Mouse (Mus musculus): Measurements from ENCODE around the gene Baiap2l1. TPM values are rescaled to one million over a fixed set of nuclear protein-coding genes. Genes with fewer than 3 reads are reported as not detected.

The Baiap2l1 gene
- total RNA-seq, 2 experiments from 2014 or later: 0.85 to 0.88 TPM

- no peak for DNase-seq
Measured at GRCm38 (mm10) chr5:144256541-144256870, 101.4 kb downstream of the Baiap2l1 start.

- DNase-seq: peak; percentile 35 to 41
Measured at GRCm38 (mm10) chr5:144255632-144256540, 102.0 kb downstream of the Baiap2l1 start.

DNA sequence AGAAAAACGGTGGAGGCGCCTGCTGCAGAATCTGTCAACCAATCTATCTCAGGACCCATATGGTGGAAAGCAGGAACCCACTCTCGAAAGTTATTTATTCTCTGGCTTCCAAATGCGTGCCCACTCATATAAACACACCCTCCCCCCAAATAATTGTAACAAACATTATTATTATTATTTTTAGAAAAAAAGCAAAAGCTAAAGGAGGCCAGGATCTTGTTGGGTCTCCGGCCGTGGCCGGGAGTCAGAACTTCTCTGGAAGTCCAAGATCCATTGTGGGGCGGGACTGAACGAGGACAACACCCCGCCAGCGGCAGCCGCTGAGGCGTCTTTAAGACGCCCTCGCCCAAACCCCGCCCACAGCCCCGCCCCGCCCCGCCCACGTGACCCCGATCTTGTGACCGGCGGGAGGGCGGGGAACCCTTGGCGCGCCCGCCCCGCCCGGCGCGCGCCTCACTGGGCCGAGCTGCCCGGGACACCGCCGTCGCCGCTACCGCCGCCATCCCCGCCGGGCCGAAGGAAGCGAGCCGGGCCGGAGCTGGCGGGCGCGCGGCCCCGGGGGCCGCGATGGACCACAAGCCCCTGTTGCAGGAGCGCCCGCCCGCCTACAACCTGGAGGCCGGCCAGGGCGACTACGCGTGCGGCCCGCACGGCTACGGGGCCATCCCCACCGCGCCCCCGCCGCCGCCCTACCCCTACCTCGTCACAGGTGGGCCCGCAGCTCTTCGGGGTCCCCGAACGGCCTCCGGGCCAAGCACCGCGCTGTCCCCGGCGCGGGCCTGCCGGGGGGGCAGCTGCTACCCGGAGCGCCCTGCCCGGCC, 102.9 kb downstream of the Baiap2l1 start:
- DNase-seq: peak; percentile 72 to 73

- DNase-seq: no peak
Measured at GRCm38 (mm10) chr5:144254122-144254810, 103.6 kb downstream of the Baiap2l1 start.

- no peak for DNase-seq
Measured at GRCm38 (mm10) chr5:144253212-144253611, 104.7 kb downstream of the Baiap2l1 start.

DNA sequence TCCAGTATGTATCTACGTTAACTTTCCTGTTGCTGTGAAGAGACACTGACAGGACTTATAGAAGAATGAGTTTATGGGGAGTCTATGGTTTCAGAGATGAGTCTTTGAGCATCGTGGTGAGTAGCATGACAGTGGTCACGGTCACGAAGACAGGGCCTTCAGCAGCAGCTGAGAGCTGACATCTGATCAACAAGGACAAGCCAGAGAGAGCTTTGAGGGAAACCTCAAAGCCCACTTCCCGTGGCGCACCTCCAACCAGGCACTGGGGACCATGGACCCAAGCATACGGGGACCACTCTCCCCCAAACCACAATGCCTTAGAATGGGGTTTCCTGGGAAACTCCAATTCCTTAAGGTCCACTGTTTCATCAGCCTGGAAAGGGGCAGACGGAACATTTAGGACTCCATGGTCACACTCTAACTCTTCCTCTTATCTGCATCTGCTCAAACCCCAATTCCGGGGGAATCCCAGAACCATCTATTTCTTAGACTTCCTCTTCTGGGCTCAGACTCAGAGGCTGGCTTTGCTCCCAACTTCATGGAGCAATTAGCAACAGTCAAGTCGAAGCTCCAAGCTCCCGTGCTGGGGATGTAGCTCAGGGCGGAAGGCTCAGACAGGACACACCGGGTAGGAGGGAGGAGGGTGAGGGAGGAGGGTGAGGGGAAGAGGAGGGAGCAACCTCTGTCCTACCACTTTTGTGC, 105.9 kb downstream of the Baiap2l1 start:
- no peak for DNase-seq

DNA sequence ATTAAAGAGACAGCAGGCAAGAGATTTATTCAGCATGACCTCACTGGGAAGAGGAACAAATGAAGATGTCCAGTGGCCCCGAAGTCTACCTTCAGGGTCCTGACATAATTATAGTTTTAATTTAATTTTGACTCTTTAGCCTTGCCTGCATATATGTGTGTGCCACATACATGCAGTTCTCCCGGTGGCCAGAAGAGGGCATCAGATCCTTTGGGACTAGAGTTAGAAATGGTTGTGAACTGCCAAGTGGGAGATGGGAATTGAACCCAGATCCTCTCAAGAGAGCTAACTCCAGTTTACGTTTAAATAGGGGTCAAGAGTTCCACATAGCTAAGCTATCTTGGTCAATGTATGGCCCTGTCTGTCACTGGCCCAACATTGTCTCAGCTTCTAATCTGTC, 108.0 kb downstream of the Baiap2l1 start:
- no peak for DNase-seq

- no peak for DNase-seq
Measured at GRCm38 (mm10) chr5:144247906-144248585, 109.9 kb downstream of the Baiap2l1 start.

DNA sequence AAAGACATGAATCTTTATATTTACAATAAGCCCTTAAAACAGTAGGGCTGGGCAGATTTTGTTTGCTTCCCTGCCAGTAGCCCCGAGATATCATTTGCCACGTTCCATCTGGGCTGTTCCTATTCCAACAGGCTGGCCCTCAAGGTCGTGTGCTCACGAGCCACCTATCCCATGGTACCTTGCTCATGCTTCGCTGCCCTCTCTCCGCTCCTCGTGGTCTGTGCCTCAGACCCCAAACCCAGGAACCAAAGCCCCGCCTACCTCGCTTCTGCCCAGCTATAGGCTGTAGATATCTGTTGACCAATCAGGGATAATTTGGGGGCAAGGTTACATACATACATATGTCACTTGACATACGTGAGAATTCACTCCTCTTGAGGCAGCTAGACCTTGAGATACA, 110.6 kb downstream of the Baiap2l1 start:
- no peak for DNase-seq

DNA sequence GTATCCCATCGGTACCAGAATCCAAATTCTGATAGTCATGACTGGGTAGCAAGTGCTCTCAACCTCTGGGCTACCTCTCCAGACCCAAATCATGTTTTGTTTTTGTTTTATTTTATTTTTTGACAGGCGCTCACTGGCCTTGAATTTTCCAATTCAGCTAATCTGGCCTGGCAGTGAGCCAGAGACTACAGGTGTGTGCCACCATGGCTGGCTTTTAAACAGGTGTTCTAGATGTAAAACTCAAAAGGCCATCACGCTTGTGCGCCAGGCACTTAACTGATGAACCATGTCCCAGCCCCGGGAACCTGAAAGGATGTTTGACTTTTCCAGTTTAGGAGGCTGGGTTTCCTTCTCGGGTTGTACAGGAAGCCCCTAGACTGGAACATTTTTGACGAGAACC, 111.2 kb downstream of the Baiap2l1 start:
- DNase-seq: no peak

- DNase-seq: no peak
Measured at GRCm38 (mm10) chr5:144245592-144245991, 112.3 kb downstream of the Baiap2l1 start.

DNA sequence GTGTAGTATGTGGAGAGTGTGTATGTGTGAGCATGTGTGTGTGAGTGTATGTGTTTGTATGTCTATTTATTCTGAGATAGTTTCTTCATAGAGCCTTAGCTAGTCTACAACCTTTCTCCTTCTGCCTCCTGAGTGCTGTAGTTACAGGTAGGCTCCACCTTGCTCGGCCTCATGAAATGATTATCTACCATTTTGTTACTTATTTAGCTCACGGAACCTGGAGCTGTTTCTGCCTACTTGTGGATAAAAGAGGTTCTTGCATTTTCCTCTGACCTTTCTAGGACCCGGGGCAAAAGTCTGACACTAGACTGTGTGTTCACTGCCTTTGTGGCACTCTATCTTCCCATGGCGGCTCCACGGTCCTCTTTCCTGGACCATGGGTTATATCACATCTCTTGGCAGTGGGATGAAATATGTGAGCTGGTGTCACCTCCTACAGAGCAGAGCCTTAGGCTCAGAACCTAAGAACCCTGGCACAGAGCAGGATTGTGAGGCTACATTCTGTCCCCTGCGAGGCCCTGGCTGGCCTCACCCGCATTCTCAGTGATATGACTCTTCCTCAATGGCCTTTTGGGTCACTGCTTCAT, 113.9 kb downstream of the Baiap2l1 start, which contains the start of gene Bri3:
TSS of gene Bri3 (plus strand) at position 537 of the 587 bp plus-strand sequence.
- no peak for DNase-seq

- no peak for DNase-seq
Measured at GRCm38 (mm10) chr5:144238969-144239368, 118.9 kb downstream of the Baiap2l1 start.

DNA sequence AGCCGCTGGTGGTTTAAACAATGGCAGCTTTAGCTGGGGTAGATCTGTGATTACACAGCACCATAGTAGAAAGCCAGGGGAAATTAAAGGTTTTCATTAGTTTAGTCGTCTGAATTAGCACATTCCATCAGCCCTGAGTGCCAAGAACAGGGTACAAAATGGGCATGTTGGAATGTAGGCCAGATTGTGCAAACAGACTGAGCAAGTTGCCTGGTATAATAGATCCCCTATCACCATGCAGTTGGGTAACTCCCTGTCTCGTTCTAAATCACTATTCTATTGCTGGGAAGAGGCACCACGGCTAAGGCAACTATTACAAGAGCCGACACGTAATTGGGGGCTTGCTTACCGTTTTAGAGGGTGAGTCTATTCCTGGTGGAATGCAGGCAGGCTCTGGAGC, 123.2 kb downstream of the Baiap2l1 start:
- peak; percentile 56 to 68 for DNase-seq

- no peak for DNase-seq
Measured at GRCm38 (mm10) chr5:144234222-144234621, 123.7 kb downstream of the Baiap2l1 start.

GRCm38 (mm10) chr5:144232531-144232930, 125.4 kb downstream of the Baiap2l1 start:
- DNase-seq: no peak

- DNase-seq: no peak
Measured at GRCm38 (mm10) chr5:144231410-144231809, 126.5 kb downstream of the Baiap2l1 start.

GRCm38 (mm10) chr5:144230216-144230615, 127.7 kb downstream of the Baiap2l1 start:
- no peak for DNase-seq

DNA sequence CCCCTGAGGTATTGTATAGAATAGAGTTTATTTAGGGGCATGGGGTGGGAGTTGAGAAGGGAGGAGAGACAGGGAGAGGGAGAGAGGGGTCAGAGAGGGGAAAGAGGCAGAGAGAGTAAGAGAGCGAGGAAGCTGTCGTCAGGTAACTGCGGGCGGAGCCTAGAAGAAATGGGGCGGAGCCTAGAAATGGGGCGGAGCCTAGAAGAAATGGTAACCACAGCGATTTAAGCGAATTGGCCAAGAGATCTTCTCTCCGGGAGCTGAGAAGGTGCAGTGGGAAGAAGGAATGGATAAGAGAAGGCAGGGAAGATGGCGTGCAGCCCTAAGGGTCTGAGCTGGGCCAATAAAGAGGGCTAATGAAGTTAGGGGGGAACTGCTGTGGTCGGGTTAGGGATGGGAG, 131.7 kb downstream of the Baiap2l1 start:
- no peak for DNase-seq

GRCm38 (mm10) chr5:144223899-144224816, 133.8 kb downstream of the Baiap2l1 start:
- no peak for DNase-seq
